In genomic region chr19:29469686-29470254, GRCm38 (mm10) we compare ENCODE assay signal across 15 mouse cellular contexts. TPM values are rescaled to one million over a fixed set of nuclear protein-coding genes. Genes with fewer than 3 reads are reported as not detected.
DNase-seq lines count a peak whose midpoint lies in the region; ATAC-seq and TF ChIP-seq lines count a peak whose summit lies in the region.
"Had no signal": no experiment of that assay in that cellular context is flagged by ENCODE, and none has a peak within 500 bp of the region (broad histone marks: within the 10 kb centered on the region; RNA-seq: fewer than 3 reads in every experiment).

No protein-coding gene starts in this region.

- peak; percentile 54 for DNase-seq in kidney, adult 11 months
- no peak for DNase-seq in kidney, postnatal 14 days
- DNase-seq in liver, postnatal 0 days, result no peak
- no peak for DNase-seq in thymus, postnatal 10 days (ENCODE audit: low spot score in 2 of 2)
- DNase-seq in right cerebral cortex, postnatal 36 days (ENCODE audit: low spot score in 2 of 2), result no peak
- DNase-seq: left cerebral cortex, postnatal 4 days had no signal

- H3K4me1 ChIP-seq in intestine, embryonic 16.5 days (ENCODE audit: control insufficient read depth, insufficient read depth, low read length), result peaks cover 44% of the 10 kb centered on the region
- peaks cover 22% of the 10 kb centered on the region for H3K4me1 ChIP-seq in liver, postnatal 0 days (ENCODE audit: insufficient read depth)
- peaks cover 5% of the 10 kb centered on the region; the same call in 1 of the 2 replicates for H3K4me1 ChIP-seq in neural tube, embryonic 15.5 days

- ATAC-seq in common myeloid progenitor, adult 5-6 weeks (replicated peaks; ENCODE audit: low read depth, poor library complexity, severe bottlenecking), result peak; percentile 59; the same call in 1 of the 2 replicates
- peak; percentile 32; the same call in 1 of the 2 replicates for ATAC-seq in intestine, embryonic 16.5 days
- ATAC-seq in liver, postnatal 0 days, result no peak
- ATAC-seq in neural tube, embryonic 15.5 days (ENCODE audit: low FRiP score), result no peak
- ATAC-seq: CD4-positive, CD25-positive, alpha-beta regulatory T cell, adult 4 months; forebrain, embryonic 14.5 days had no signal

- H3K4me2 ChIP-seq in intestine, embryonic 16.5 days (ENCODE audit: low read depth, low read length), result no peak overlapping the region
- H3K4me2 ChIP-seq in liver, postnatal 0 days (ENCODE audit: low read depth, low read length), result no peak overlapping the region
- H3K4me2 ChIP-seq in neural tube, embryonic 15.5 days, result no peak overlapping the region
- H3K4me2 ChIP-seq: hindbrain, embryonic 13.5 days had no signal

- no peaks in the 10 kb centered on the region for H3K27me3 ChIP-seq in intestine, embryonic 16.5 days (replicated peaks; ENCODE audit: control insufficient read depth, insufficient read depth, low read length)
- no peaks in the 10 kb centered on the region for H3K27me3 ChIP-seq in liver, postnatal 0 days (ENCODE audit: insufficient read depth, low read length)
- H3K27me3 ChIP-seq in neural tube, embryonic 15.5 days (replicated peaks), result no peaks in the 10 kb centered on the region
- H3K27me3 ChIP-seq: hindbrain, embryonic 13.5 days; lung, embryonic 15.5 days had no signal

- H3K4me3 ChIP-seq in intestine, embryonic 16.5 days (ENCODE audit: low read length), result no peak overlapping the region
- H3K4me3 ChIP-seq in liver, postnatal 0 days (ENCODE audit: low read depth, low read length), result no peak overlapping the region
- H3K4me3 ChIP-seq in neural tube, embryonic 15.5 days (replicated peaks), result no peak overlapping the region
- H3K4me3 ChIP-seq: hindbrain, embryonic 13.5 days; lung, embryonic 15.5 days had no signal

- 88% methylated on average over 2 of the region's 2 CpGs for WGBS in intestine, embryonic 16.5 days
- 83% methylated on average over 2 of the region's 2 CpGs for WGBS in liver, postnatal 0 days (ENCODE audit: insufficient replicate concordance)
- 95% methylated on average over 2 of the region's 2 CpGs for WGBS in neural tube, embryonic 15.5 days

- peak overlapping the region; percentile 82 for H3K27ac ChIP-seq in intestine, embryonic 16.5 days (ENCODE audit: low read length)
- 0 out of 2 replicates have a peak overlapping the region, but pooled peaks have one; percentile 39 for H3K27ac ChIP-seq in liver, postnatal 0 days (ENCODE audit: low read depth)
- H3K27ac ChIP-seq in neural tube, embryonic 15.5 days (replicated peaks), result no peak overlapping the region
- H3K27ac ChIP-seq: hindbrain, embryonic 13.5 days had no signal

- no peaks in the 10 kb centered on the region for H3K9me3 ChIP-seq in intestine, embryonic 16.5 days (ENCODE audit: control insufficient read depth, low read length)
- no peaks in the 10 kb centered on the region for H3K9me3 ChIP-seq in liver, postnatal 0 days (ENCODE audit: low read length)
- H3K9me3 ChIP-seq in neural tube, embryonic 15.5 days (replicated peaks), result no peaks in the 10 kb centered on the region
- H3K9me3 ChIP-seq: hindbrain, embryonic 13.5 days; lung, embryonic 15.5 days had no signal

- TF ChIP-seq EP300 in liver, postnatal 0 days (IDR thresholded peaks at IDR 0.05; ENCODE audit: low read depth), result no peak

- no peak overlapping the region for H3K9ac ChIP-seq in intestine, embryonic 16.5 days (ENCODE audit: low read depth, low read length)
- no peak overlapping the region for H3K9ac ChIP-seq in liver, postnatal 0 days (replicated peaks)
- no peak overlapping the region for H3K9ac ChIP-seq in neural tube, embryonic 15.5 days (replicated peaks)
- H3K9ac ChIP-seq: hindbrain, embryonic 13.5 days; lung, embryonic 15.5 days had no signal

- H3K36me3 ChIP-seq in intestine, embryonic 16.5 days (ENCODE audit: control insufficient read depth, insufficient read depth, low read length), result no peaks in the 10 kb centered on the region
- H3K36me3 ChIP-seq in liver, postnatal 0 days (replicated peaks; ENCODE audit: insufficient read depth, low read length), result no peaks in the 10 kb centered on the region
- no peaks in the 10 kb centered on the region for H3K36me3 ChIP-seq in neural tube, embryonic 15.5 days
- H3K36me3 ChIP-seq: hindbrain, embryonic 13.5 days; lung, embryonic 15.5 days had no signal

- TF ChIP-seq CTCF in liver, postnatal 0 days (IDR thresholded peaks at IDR 0.05; ENCODE audit: low read depth), result no peak

RNA-seq across cellular contexts. Expression of gene Ric1, which starts 52.3 kb away (rescaled TPM):
- total RNA-seq in common myeloid progenitor, adult 5-6 weeks (2017), result 20.6 and 26.9 TPM in 2 replicates
- polyA plus RNA-seq in intestine, embryonic 16.5 days (2015; fragmentation: Nextera tagmentation; extraction: Ambion mirVana), result 8.0 and 9.0 TPM in 2 replicates
- polyA plus RNA-seq in liver, postnatal 0 days (2015; fragmentation: Nextera tagmentation; extraction: Ambion mirVana), result 7.8 and 7.9 TPM in 2 replicates
- polyA plus RNA-seq in neural tube, embryonic 15.5 days (2015; fragmentation: Nextera tagmentation; extraction: Ambion mirVana), result 13.8 and 14.6 TPM in 2 replicates

RNA-seq across cellular contexts. Expression of gene Pdcd1lg2, which starts 59.1 kb away (rescaled TPM):
- 0.27 and 1.7 TPM in 2 replicates for total RNA-seq in common myeloid progenitor, adult 5-6 weeks (2017)
- 0.11 and 0.17 TPM in 2 replicates for polyA plus RNA-seq in intestine, embryonic 16.5 days (2015; fragmentation: Nextera tagmentation; extraction: Ambion mirVana)
- not detected in 2 replicates for polyA plus RNA-seq in liver, postnatal 0 days (2015; fragmentation: Nextera tagmentation; extraction: Ambion mirVana)
- polyA plus RNA-seq in neural tube, embryonic 15.5 days (2015; fragmentation: Nextera tagmentation; extraction: Ambion mirVana), result 0.09 and 0.56 TPM in 2 replicates
- total RNA-seq: gastrocnemius, postnatal 10 days had no signal
- polyA plus RNA-seq: embryonic facial prominence, embryonic 14.5 days; forebrain, embryonic 14.5 days; hindbrain, embryonic 13.5 days had no signal

Comparison
In these comparisons a context has a peak if more than half of its experiments do, and no peak if none do; other contexts are left out.
1. ATAC-seq: peak in common myeloid progenitor, adult 5-6 weeks (single experiment) and intestine, embryonic 16.5 days (single experiment); none in liver, postnatal 0 days (single experiment) and neural tube, embryonic 15.5 days (single experiment).